In genomic region chr15:84230661-84231060, GRCm38 (mm10) we compare ENCODE assay signal across 7 mouse cellular contexts. TPM values are rescaled to one million over a fixed set of nuclear protein-coding genes. Genes with fewer than 3 reads are reported as not detected.
A peak's percentile ranks its signal among the peaks of the same experiment; 100 is the strongest.
DNase-seq lines count a peak whose midpoint lies in the region; ATAC-seq and TF ChIP-seq lines count a peak whose summit lies in the region.

No protein-coding gene starts in this region.

- no peak overlapping the region for H3K4me3 ChIP-seq in hindbrain, postnatal 0 days (ENCODE audit: low read length)
- H3K4me3 ChIP-seq in midbrain, embryonic 10.5 days: peak overlapping the region; percentile 61

- WGBS in hindbrain, postnatal 0 days: 16% methylated on average over 5 of the region's 5 CpGs
- 4% methylated on average over 5 of the region's 5 CpGs for WGBS in midbrain, embryonic 10.5 days

- peak; percentile 34 for DNase-seq in c-Kit-positive CD71-positive TER-119-positive erythroid progenitor cells, embryonic 14.5 days (ENCODE audit: low spot score)
- DNase-seq in hindbrain, postnatal 0 days (ENCODE audit: low spot score): no peak
- no peak for DNase-seq in midbrain, embryonic 10.5 days (ENCODE audit: low spot score)
- no peak for DNase-seq in left cerebral cortex, adult 8-10 months (ENCODE audit: low spot score in 2 of 2)
- DNase-seq in gastrocnemius, postnatal 36 days: no peak

- peak; percentile 65 for ATAC-seq in erythroblast, adult 5-6 weeks (replicated peaks; ENCODE audit: low FRiP score, poor library complexity, severe bottlenecking)
- no peak for ATAC-seq in hindbrain, postnatal 0 days
- no peak for ATAC-seq in monocyte, adult 5-6 weeks (replicated peaks; ENCODE audit: insufficient number of reproducible peaks, low FRiP score, low TSS enrichment, poor library complexity, severe bottlenecking)

- no peak for TF ChIP-seq CTCF in hindbrain, postnatal 0 days (IDR thresholded peaks at IDR 0.05; ENCODE audit: low read depth)

- H3K9me3 ChIP-seq in hindbrain, postnatal 0 days (ENCODE audit: low read length): no peaks in the 10 kb centered on the region
- H3K9me3 ChIP-seq in midbrain, embryonic 10.5 days (replicated peaks): no peaks in the 10 kb centered on the region

- no peaks in the 10 kb centered on the region for H3K27me3 ChIP-seq in hindbrain, postnatal 0 days (ENCODE audit: insufficient read depth, low read length)
- H3K27me3 ChIP-seq in midbrain, embryonic 10.5 days (ENCODE audit: low read depth, poor library complexity, severe bottlenecking): peaks cover 38% of the 10 kb centered on the region

- no peaks in the 10 kb centered on the region for H3K36me3 ChIP-seq in hindbrain, postnatal 0 days (ENCODE audit: insufficient read depth, low read length)
- 0 out of 2 replicates have a peak, but pooled peaks cover 2% of the 10 kb centered on the region for H3K36me3 ChIP-seq in midbrain, embryonic 10.5 days

- intact Hi-C loops in gastrocnemius, postnatal 36 days (cut with DNase I): no loop called here

- H3K9ac ChIP-seq in hindbrain, postnatal 0 days (replicated peaks; ENCODE audit: low read length): no peak overlapping the region

- peaks cover 27% of the 10 kb centered on the region for H3K4me1 ChIP-seq in hindbrain, postnatal 0 days (ENCODE audit: insufficient read depth, low read length)
- H3K4me1 ChIP-seq in midbrain, embryonic 10.5 days: peaks cover 77% of the 10 kb centered on the region

- peak overlapping the region; percentile 55; the same call in 1 of the 2 replicates for H3K27ac ChIP-seq in hindbrain, postnatal 0 days
- H3K27ac ChIP-seq in midbrain, embryonic 10.5 days (replicated peaks): peak overlapping the region; percentile 83

- H3K4me2 ChIP-seq in hindbrain, postnatal 0 days (ENCODE audit: low read depth, low read length): peak overlapping the region; percentile 87

RNA-seq across cellular contexts. Expression of gene Parvb, which starts 1.2 kb away (rescaled TPM):
- 21.5 and 23.6 TPM in 2 replicates for total RNA-seq in erythroblast, adult 5-6 weeks (2015; ENCODE audit: low replicate concordance)
- 12.1 and 15.3 TPM in 2 replicates for total RNA-seq in erythroblast, adult 5-6 weeks (2017; ENCODE audit: low replicate concordance)
- total RNA-seq in hindbrain, postnatal 0 days (2014; rRNA removed): 9.4 and 9.5 TPM in 2 replicates
- polyA plus RNA-seq in hindbrain, postnatal 0 days (2015; fragmentation: Nextera tagmentation; extraction: Ambion mirVana): 4.3 and 6.2 TPM in 2 replicates
- 7.4 and 8.4 TPM in 2 replicates for polyA plus RNA-seq in midbrain, embryonic 10.5 days (2016; fragmentation: Nextera tagmentation; extraction: Ambion mirVana)
- total RNA-seq in left cerebral cortex, adult 8-10 months (2022): 10 to 100 TPM; 15.8 to 20.0 (median 17.9) TPM
- total RNA-seq in gastrocnemius, postnatal 36 days (2021): 10 to 100 TPM; 45.8 to 49.5 TPM
- 6.7 to 45.7 TPM (median 7.8 TPM) in 3 replicates for total RNA-seq in monocyte, adult 5-6 weeks (2017)

RNA-seq across cellular contexts. Expression of gene Samm50, which starts 38.6 kb away (rescaled TPM):
- total RNA-seq in erythroblast, adult 5-6 weeks (2015; ENCODE audit: low replicate concordance): 9.6 and 13.2 TPM in 2 replicates
- 7.0 and 18.7 TPM in 2 replicates for total RNA-seq in erythroblast, adult 5-6 weeks (2017; ENCODE audit: low replicate concordance)
- total RNA-seq in hindbrain, postnatal 0 days (2014; rRNA removed): 28.0 and 30.9 TPM in 2 replicates
- polyA plus RNA-seq in hindbrain, postnatal 0 days (2015; fragmentation: Nextera tagmentation; extraction: Ambion mirVana): 92.3 and 93.6 TPM in 2 replicates
- polyA plus RNA-seq in midbrain, embryonic 10.5 days (2016; fragmentation: Nextera tagmentation; extraction: Ambion mirVana): 108 and 110 TPM in 2 replicates
- total RNA-seq in left cerebral cortex, adult 8-10 months (2022): 100 to 1,000 TPM; 102 to 106 (median 104) TPM
- total RNA-seq in gastrocnemius, postnatal 36 days (2021): 100 to 1,000 TPM; 169 to 174 TPM
- 27.7 to 36.4 TPM (median 29.5 TPM) in 3 replicates for total RNA-seq in monocyte, adult 5-6 weeks (2017)
